Mouse (Mus musculus) adrenal gland (tissue): ENCODE results near the gene Crb2.

Source experiments
- intact Hi-C: fragments of 180-260 bp; cut with DNase I; formaldehyde crosslinking; loops from one replicate; pipeline ENCODE4 v1.15.1; 2025
- long read RNA-seq, 2 experiments: library from polyadenylated mRNA; unstranded; transcript quantifications; one replicate each; pipeline ENCODE4 v2.0.0; 2020; ENCODE audit warnings: borderline replicate concordance in 1 of 2; ENCODE audit not compliant: insufficient replicate concordance in 1 of 2

Crb2 gene
- long read RNA-seq, experiment 1: 0 reads
- long read RNA-seq, experiment 2: 0 reads

DNA sequence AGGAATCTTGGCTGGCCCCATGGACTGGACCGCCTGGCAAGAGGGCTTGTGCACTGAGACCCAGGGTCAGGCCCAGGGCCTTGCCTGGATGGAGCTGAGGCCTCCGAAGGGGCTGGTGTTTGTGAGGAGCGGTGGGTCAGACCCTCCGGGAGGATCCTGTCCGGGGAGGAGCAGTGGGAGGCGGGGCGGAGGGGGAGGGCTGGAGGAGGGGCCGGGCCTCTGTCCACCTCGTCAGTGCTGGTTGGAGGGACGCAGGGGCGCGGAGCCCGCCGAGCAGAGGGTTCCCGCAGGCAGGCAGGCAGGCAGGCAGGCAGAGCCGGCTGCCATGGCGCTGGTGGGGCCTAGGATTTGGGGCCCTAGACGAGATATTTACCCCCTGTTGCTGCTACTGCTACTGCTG, at the start of gene Crb2:
TSS of gene Crb2 (plus strand) at position 234 of the 400 bp plus-strand sequence.
- intact Hi-C loops: loop anchor here (10.0 kb wide), 1 partner anchor 211 kb away; no protein-coding TSS in a partner anchor

DNA sequence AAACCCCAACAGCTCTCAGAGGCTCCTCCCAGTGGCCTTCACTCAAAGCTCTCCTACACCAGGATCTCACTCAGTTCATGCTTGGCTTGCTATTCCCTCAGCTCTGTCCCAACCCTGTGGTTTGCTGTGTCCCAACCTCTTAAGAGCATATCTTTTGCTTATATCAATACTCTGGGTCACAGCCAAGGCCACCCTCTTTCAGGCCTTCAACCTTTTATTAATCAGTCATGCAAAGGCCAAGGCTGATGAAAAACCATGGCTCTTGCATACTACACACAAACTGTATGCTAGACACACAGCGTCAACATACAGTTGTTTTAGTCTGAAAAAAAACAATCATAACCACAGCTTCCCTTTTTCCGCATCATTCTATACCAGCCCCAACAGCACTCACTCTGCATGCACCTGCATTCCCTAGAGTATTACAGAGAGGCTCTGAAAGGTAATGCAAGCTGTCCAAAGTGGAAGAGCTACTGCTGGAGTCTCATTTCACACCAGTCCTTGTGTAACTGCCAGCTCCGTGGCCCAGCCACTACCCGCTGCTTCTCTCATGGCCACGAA, 44.7 kb upstream of the Crb2 start:
- intact Hi-C loops: no loop called here

DNA sequence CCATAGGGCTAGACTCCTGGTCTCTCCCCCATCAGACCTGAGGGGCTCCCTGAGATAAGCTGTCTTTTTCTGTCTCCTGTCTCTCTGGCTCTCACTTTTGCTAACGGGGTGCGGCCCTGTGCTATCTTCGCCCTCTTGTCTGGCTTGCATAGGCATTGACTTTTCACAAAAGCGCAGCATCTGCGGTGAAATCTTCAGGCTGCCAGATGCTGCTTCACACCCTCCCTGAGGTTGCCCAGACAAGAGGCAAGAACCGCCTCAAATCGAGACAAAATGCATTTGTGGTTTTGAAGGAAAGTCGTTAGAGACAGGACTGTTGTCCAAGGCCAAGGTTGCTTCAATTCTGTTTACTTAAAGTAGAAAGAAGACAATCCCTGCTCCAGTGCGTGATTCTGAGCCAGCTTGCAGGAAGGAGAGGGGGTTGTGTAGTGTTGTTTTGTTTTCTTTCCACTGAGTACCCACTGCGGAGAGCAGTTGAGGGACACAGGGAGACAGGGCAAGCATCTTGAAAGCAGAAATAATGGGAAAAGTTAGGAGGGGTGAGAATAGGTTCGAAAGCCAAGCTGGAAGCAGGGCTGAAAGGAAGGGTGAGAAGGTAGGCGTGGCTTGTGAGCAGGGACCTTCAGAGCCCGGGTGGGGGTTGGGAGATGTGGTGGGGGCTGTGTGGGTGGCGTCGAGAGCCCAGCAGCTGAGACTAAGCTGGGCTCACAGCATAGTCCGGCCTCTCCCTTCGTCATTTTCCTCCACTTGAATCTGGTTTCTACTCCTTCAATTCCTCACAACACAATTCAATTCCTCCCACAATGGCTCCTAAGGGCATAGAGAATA, 40.9 kb upstream of the Crb2 start:
- intact Hi-C loops: no loop called here

DNA sequence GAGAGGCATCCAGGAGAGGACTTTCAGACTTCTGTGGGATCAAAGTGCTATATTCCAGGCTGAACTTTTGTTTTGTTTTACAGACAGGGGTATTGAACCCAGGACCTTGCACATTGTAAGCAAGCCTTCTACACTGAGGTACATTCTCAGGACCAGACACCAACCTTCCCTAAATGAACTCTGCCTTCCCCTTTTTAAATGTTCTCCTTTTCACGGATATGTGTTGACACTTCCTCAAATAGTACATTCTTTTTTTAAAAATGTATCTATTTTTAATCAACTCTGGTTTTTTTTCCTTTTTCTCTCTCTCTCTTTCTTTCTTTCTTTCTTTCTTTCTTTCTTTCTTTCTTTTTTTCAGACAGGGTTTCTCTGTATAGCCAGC, 40.3 kb upstream of the Crb2 start:
- intact Hi-C loops: no loop called here

DNA sequence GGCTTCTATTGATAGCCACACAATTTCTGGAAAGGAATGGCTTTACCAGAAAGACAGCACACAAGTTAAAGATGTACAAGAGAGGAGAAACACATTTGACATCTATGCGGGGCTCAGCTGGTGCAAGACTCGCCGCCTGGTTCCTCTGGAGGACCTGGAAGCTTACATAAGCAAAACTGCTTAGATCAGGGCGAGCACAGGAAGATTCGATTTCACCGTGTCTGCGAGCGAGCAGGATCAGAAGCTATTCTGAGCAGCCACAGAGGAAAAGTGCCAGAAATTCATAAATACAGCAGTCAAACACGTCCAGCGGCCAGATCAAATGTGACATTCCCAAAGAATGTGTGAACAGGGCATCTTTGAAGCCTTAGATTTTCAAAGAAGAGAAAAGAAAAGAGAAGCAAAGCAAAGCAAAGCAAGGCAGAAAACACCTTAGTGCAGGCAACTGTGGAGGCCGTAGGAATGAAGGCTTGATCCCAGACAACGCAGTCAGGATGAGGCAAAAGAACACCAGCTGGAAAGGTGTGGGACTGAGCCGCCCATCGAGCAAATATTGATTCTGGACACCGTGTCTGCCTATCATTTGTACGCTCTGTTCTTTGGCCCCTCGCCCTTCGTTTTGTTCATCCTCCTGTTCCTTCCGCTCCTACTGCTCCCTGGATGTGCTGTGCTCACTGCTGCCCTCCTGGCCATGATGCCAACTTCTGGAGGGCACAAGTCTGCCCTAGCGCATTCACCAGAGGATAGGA, 34.1 kb upstream of the Crb2 start:
- intact Hi-C loops: no loop called here

DNA sequence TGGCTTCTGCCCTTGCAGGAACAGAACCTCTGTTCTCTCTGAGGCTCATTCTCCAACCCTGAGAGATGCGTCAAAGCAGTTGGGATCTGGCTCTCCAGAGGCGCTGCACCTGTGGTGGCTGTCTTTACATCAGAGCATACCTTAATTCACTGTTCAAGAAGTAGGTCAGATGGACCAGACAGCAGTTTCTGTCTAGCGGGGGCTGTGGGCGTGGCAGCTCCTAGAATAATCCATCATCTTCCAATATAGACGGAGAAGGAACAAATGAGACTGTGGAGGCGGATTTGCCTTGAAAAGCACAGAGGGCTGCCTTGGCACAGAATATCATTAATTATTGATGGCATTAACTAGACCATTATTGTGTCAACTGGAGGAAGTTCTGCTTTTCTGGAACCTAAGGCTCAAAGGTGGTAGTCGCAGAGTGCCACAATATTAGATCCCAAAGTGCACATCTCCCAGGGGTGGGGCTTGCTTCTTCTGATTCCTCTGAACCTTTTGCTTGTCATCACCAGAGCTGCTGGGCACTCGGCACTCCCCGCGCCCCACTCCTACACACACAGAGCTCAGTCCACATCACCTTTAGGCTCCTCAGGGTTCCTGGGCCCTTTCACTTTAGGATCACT, 31.2 kb upstream of the Crb2 start:
- intact Hi-C loops: no loop called here

DNA sequence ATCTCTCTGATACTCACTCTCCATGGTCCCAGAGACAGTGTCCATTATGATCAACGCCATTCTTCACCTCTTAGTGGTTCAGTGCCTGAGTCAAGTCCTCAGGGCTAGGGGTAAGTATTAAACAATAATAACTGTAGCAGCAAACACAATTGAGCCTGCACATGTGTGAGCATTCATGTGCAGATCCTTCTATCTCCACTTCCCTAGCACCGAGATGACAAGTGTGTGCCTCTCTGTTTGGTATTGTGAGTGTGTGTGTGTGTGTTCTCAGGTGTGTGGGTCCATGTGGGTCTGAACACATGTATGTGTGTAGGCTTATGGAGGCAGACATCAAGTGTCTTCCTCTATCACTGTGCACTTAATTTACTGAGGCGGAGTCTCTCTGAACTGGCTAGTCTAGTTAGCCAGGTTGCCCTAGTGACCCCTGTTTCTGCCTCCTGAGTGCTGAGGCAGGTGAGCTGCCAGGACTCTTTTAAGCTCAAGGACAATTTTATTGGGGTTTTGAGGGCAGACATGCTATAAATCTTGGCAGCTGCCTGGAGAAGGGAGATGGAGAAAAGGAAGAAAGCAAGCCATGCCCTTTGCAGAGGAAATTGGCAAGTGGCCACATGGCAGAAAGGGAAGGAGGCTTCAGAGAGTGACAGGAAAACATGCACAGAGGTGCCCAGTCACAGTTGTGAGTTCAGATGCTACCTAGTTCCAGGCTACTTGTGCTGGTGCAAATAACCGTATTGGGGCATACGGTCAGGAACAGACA, 29.6 kb upstream of the Crb2 start:
- intact Hi-C loops: no loop called here

DNA sequence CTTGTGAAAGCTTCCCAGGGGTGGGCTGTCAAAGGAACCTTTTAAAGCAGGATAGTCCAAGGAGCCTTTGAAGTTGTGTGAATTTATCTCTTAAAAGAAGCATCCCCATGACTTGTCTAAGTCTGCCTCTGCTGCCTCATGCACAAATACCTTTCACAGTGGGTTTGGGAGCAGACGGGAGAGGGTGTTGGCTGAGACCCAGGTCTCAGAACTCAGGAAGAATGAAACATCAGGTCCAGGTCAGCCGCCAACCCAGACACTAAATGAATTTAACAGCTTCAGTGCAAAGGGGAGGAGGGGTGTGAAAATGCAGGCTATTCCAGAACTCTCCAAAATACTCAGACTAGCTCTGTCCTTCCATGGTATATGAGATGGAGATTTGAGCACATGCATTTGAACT, 28.1 kb upstream of the Crb2 start:
- intact Hi-C loops: no loop called here

DNA sequence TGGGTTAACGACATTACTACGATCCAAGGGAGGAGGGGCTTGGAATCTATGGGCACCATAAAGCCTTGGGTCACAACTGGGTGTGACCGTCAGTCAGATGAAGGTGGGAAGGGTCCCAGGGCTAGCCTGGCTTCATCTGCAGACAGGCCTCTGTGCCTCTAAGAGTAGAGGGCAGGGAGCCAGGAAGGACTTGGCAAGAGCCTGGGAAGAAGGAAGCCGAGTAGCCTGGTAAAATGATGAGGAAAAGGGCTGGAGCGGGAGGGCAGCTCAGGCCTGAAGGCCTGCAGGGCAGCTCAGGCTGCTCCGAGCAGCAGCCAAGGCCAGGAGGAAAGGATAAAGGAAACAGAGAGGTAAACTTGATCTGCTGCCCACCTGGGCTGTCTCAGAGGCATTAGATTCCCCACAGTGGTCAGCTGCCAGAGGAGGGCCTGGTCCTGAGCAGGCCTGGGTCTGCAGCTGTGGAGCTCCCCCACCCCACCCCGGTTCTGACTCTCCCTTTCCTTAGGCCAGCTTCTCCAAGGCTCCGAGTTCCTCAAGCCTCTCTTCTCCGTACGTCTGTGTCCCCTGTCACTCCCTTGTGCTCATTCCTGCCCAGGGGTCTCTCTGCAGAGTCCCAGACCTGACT, 27.5 kb upstream of the Crb2 start:
- intact Hi-C loops: no loop called here

DNA sequence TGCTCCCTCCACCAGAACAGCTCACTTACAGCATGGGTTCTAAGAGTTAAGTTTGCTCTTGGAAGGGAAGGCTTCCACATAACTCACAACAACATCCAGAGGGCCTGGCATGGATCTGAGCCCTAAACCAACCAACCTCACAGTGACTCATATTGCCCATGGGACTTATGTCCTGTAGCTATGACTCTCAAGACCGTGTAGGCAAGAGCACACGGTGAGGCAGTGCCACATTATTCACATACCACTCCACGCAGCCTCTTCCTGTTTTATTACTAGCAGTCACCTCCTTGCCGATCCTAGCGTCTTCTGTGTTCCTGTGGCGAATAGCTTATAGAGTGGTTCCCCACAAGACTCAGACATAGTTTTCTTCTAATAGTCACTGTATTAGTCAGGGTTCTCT, 26.7 kb upstream of the Crb2 start:
- intact Hi-C loops: no loop called here

DNA sequence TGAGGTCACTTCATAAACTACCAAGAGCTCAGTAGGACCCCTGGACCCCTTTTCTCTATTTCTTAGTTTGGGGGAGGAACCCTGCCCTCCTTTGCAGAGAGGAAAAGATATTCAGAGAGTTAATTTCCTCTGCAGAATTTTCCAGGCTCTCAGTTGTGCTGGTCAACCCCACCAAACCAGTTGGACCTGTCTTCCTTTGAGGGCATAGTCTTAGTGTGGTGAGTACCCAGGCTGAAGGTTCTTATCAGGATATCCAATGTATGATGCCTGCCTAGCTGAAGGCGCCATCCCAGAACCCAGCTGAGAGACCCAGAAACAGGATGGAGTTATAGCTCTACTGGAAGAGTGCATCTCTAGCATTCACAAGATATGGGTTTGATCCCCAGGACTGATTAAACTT, 24.9 kb upstream of the Crb2 start:
- intact Hi-C loops: no loop called here

DNA sequence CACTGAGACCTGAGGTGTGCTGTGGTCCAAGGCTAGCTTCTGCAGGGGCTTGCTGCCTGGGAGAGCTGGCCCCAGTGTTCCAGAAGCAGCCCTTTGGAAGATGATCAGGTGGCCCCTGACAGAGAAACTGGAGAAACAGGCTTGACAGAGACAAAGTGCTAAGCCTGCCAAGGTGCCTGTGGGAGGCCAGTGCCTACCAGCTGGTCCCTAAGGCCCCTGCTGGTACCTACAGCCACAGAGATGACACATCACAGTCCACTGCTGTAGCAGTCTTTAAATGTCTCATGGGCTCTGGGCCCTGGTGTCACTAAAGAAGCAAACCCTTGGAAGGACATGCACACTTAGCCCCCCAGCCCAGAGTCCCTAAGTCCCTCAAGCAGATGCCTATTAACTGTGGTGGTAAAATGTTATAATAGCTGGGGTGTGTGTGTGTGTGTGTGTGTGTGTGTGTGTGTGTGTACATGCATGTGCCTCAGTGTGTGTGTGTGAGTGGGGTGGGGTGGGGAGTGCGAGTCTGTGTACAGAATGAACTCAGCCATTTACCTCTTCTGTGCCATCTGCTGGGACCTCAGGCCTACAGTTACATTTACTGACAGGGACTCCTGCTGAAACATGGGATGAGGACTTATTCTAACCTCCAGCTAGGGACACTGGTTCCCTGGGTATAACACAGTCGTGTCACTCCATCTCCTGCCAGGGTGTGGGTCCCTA, 19.7 kb upstream of the Crb2 start:
- intact Hi-C loops: no loop called here

DNA sequence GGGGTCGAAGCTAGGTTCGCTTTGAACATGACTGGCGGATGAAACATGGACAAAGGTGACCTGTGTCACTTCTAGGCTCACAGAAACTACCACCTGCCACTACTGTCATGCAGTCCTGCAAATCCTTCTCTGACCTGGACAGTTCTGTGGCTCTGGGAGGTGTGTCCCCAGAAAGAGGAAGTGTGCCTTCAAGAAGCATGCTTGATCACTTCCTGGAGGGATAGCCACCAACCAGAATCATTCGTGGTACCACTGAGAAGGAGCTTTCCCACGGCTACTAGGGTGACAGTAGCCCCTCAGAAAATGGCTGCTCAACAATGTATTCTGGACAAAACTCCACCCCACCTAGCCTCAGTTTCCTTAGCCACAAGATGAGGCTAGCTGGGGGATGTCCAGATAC, 19.0 kb upstream of the Crb2 start:
- intact Hi-C loops: no loop called here

DNA sequence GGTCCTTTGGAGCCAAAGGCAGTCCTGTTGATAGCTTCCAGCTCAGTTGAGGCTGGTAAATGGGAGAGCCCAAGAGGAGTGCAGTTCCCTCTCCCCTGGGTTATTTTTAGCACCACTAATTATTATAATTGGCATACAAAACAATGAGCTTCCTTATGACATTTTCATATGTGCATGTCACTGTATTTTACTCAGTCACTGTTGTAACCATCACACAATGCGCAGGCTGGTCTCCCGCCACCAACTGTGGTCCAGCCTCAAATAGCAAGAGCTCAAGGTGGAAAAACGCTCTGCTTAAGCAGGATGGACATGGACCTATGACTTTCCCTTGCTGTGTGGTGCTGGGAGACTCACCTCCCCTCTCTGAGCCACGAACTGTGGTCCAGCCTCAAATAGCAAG, 18.3 kb upstream of the Crb2 start:
- intact Hi-C loops: no loop called here

DNA sequence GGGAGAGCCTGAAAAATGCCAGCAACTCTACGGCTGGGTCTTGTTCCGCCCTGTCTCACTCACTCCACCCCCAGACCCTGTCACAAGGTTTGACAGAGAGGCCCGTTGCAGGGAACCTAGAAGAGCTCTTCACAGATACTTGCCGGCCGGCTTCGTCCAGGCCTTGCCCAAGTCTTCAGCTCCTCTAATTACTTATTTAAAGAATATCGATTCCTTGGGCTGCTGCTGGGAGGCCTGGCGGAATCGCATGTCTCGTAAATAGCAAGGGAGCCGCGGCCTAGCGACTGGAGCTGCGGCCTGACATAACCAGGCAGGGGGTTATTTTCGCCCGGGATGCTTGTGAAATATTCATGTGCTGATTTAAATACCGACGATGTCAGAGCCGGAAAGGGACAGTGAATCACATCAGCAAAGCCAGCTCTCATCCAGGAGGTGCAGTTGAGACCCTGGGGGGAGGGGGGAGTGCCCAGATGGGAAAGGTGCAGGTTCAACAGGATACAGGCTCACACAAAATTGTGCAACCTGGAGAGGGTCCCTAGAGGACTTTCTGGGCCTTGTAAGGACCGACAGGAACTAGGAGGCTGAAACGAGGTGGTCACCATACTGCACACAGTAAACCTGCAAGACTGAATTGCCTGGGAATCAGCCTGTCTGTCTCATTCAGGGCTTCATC, 17.6 kb upstream of the Crb2 start:
- intact Hi-C loops: no loop called here

DNA sequence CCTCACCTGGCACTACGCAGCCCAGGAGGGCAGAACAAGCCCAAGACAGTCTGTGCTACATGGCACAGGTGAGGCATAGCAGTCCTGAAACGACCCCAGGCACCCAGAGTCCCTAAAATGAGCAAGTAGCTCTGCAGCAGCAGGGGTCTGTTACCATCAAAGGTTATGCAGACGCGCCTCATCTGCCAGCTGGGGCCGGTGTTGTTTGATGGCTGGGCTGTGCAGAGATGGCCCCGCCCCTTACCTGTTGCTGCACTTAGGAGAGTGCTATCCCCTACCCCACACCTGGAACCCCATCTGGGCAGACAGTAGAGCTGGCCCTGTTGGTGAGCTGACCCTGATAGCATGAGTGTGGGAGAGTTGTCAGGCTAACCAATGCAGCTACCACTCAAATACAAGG, 15.4 kb upstream of the Crb2 start:
- intact Hi-C loops: no loop called here

DNA sequence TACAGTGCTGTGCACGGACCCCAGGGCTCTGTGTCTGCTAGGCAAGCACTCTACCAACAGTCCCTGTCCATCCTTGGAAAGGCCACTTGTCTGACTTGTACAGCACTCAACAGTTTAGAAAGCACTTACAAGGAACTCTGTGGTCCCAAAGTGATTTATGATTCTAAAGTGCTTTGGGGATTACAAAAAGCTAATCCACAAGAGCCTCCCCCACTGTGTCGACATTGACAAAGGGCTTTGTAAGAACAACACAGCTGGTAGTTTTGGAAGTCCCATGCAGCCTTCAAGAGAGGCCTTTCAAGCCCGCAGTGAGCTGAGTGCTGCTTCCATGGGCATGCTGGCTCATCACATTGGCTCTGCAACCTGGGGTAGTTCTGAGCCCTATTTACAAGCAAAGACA, 12.4 kb upstream of the Crb2 start:
- intact Hi-C loops: no loop called here

DNA sequence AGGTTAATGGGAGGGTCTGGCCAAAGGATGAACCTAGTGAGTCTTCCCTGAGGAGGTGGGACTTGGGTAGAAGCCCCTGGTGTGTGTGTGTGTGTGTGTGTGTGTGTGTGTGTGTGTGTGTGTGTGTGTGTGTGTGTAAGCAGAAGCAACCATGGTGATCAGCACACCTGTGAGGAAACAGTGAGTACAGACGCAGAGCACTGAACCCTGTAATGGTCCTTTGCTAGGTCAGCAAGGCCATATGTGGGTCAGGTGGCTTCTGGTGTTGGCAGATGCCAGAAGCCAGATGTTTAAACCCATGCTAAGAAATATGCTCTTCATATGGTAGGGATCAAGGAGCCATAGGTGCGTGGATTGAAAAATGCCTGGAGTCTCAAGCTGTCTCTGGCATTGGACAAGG, 11.5 kb upstream of the Crb2 start:
- intact Hi-C loops: no loop called here

DNA sequence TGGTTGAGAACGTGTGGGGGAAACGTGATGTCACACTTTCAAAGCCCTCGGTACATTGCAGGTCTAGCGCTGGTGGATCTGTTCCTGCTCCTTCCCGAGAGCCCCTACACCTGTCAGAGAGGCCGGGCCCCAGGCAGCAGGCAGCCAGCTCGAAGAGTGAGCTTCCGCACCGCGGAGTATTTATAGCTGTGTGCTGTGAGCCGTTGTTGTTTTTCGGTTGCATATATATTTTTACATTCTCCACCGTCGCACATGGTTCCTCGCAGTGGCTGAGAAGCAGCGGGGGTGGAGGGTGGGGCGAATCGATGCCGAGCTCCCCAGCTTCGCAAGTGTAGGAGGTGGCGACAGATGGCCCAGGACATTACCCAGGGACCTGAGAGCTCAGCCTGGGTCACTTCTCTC, 11.0 kb upstream of the Crb2 start:
- intact Hi-C loops: no loop called here
